Mouse (Mus musculus): ENCODE measurements around the gene Irx5. TPM values are rescaled to one million over a fixed set of nuclear protein-coding genes. Genes with fewer than 3 reads are reported as not detected.
A peak's percentile ranks its signal among the peaks of the same experiment; 100 is the strongest.

The Irx5 gene
- 0.32 and 0.38 TPM in 2 replicates for polyA plus RNA-seq (2016; fragmentation: Nextera tagmentation; extraction: Ambion mirVana)

DNA sequence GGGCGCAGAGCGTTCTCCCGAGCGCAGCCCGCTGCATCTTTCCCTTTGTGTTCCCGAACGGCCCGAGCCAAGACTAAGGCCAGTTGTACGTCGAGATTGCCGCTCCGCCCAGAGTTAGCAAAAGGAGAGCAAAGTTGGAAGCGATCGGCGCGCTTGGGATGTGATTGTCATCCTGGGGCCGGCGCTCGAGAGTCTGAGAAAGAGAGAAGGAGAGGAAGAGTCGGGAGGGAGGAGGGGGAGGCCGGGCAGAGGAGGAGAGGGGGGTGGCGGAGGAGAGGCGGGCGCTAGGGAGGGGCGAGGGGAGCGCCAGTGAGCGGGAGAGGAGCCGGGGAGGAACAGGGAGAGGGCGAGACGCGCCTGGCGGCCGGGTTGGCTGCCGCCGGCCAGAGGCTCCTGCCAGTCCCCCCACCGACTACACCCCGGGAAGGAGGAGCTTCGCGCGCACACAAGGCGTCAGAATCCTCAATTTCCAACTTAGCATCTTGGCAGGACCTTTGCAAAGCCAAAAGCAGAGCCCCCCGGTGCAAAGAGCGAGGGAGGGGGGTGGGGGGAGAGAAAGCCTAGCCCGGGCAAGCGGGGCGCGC, at the start of gene Irx5:
Gene Irx5 (plus strand): TSS at position 228 of the 584 bp plus-strand sequence.
- no peaks in the 10 kb centered on the region for H3K36me3 ChIP-seq
- H3K4me3 ChIP-seq = peak within 1 kb of the TSS; percentile 74
- no peak for ATAC-seq
- H3K27ac ChIP-seq = no peak within 1 kb of the TSS
- H3K4me1 ChIP-seq = peaks cover 46% of the 10 kb centered on the region
- peak within 1 kb of the TSS; percentile 76 for H3K9ac ChIP-seq
- H3K27me3 ChIP-seq (replicated peaks) = peaks cover 66% of the 10 kb centered on the region
- H3K4me2 ChIP-seq = peak within 1 kb of the TSS; percentile 91
- under 1% methylated on average over 37 of the region's 47 CpGs for WGBS (ENCODE audit: insufficient replicate concordance)
- H3K9me3 ChIP-seq (replicated peaks) = no peaks in the 10 kb centered on the region

DNA sequence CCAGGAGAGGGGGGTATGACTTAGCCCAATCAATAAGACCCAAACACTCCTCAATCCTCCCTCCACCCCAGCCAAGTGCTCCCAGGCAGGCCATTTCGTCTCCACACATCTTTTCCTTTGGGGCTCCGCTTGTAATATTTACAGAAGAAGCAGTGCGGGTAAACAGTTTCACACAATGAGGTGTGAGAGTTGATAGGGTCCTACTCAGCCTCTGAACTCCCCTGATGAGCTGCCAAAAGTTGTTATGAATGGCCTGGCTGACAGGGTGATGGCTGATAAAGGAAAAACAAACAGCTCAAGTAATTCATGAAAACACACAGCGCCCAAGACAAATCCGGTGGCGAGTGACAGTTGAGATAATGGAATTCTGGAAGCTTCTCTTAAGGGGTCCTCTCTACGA, 45.2 kb upstream of the Irx5 start:
- Histone ChIP-seq H3K4me2 (no peak overlapping the region), H3K9me3 (replicated peaks) (no peaks in the 10 kb centered on the region), H3K36me3 (no peaks in the 10 kb centered on the region), H3K4me1 (no peaks in the 10 kb centered on the region), H3K27ac (no peak overlapping the region), H3K9ac (no peak overlapping the region), H3K4me3 (no peak overlapping the region), H3K27me3 (replicated peaks) (peaks cover 5% of the 10 kb centered on the region; the same call in 1 of the 2 replicates)
- WGBS (ENCODE audit: insufficient replicate concordance) = 36% methylated on average over 7 of the region's 7 CpGs
- ATAC-seq = no peak

DNA sequence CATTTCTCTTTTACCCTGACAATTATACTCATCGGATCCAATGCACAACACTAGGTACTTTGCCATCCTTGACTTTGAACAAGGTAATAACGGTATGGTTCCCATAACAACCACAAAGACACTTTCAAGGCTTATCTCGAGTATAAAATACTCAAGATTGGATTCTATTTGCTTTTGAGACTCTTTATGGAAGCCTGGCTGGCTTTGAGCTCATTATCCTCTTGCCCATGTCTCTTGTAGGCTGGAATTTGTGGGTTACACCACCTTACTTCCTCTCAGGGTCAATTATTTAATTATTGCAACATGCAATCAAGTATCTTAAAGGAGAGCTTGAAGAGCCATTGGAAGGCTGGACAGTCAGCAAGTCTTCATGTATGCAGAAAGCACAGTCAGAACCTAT, 43.7 kb upstream of the Irx5 start:
- 63% methylated on average over 3 of the region's 3 CpGs for WGBS (ENCODE audit: insufficient replicate concordance)
- no peak overlapping the region for H3K4me2 ChIP-seq
- no peak for ATAC-seq
- H3K9me3 ChIP-seq (replicated peaks) = no peaks in the 10 kb centered on the region
- H3K4me3 ChIP-seq = no peak overlapping the region
- H3K27me3 ChIP-seq (replicated peaks) = peaks cover 5% of the 10 kb centered on the region; the same call in 1 of the 2 replicates
- no peak overlapping the region for H3K27ac ChIP-seq
- H3K4me1 ChIP-seq = no peaks in the 10 kb centered on the region
- no peak overlapping the region for H3K9ac ChIP-seq
- H3K36me3 ChIP-seq = no peaks in the 10 kb centered on the region

DNA sequence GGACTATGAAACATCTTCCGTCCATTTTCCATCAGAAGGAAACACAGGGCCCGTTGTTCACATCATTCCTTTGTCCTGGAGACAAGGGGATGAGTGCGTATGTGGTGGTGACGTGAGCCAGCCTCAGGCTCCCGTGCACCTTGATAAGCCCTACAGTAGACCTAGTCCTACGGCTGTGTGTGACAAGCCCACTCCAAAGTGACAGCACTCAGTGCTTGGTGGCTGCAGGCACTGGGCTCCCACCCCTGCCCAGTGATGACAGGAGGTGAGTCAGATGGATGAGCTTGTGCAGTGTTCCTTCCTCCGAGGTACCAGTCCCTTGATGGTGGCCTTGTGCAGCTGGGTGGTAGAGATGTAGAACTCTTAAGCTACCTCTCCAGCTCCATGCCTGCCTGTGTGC, 33.7 kb upstream of the Irx5 start:
- no peak overlapping the region for H3K9ac ChIP-seq
- ATAC-seq = no peak
- no peak overlapping the region for H3K4me2 ChIP-seq
- 71% methylated on average over 7 of the region's 7 CpGs for whole genome bisulfite sequencing (ENCODE audit: insufficient replicate concordance)
- H3K36me3 ChIP-seq = peaks cover 9% of the 10 kb centered on the region
- no peak overlapping the region for H3K27ac ChIP-seq
- H3K27me3 ChIP-seq (replicated peaks) = no peaks in the 10 kb centered on the region; the same call in none of the 2 replicates
- H3K4me1 ChIP-seq = no peaks in the 10 kb centered on the region
- H3K4me3 ChIP-seq = no peak overlapping the region
- no peaks in the 10 kb centered on the region for H3K9me3 ChIP-seq (replicated peaks)

DNA sequence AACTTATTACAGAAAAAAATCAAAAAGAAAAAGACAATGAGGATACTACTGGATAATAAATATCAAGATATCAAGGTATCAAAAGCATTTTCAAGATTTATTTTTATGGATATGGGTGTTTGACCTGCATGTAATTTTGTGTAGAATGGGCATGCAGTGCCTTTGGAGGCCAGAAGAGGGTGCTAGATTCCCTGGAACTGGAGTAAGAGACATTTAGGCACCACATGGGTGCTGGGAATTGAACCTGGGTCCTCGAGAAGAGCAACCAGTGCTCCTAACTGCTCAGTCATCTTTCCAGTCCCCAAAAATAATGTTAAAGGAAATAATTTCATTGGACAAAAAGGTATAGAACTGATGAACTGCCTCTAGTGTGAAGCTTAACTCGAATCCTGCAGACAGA, 30.2 kb upstream of the Irx5 start:
- Histone ChIP-seq H3K9me3 (replicated peaks) (no peaks in the 10 kb centered on the region), H3K9ac (no peak overlapping the region), H3K4me1 (no peaks in the 10 kb centered on the region), H3K4me2 (no peak overlapping the region), H3K27me3 (replicated peaks) (no peaks in the 10 kb centered on the region), H3K36me3 (peaks cover 9% of the 10 kb centered on the region), H3K4me3 (no peak overlapping the region), H3K27ac (no peak overlapping the region)
- 76% methylated on average over 2 of the region's 2 CpGs for whole genome bisulfite sequencing (ENCODE audit: insufficient replicate concordance)
- no peak for ATAC-seq

DNA sequence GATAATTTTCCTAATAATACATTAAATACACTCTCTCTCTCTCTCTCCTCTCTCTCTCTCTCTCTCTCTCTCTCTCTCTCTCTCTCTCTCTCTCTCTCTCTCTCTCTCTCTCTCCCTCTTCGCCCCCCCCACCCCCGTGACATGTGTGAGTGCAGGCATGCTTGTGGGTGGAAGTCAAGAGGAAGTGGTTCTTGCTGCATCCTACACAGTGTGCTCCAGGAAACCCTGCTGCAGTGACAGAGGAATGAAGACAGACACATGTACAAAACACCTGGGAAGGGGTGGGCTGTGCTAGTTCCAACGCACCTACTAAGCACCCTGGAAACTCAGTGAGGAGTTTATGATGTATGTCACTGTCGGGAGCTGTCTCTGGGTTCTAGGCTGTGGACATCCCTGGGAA, 28.2 kb upstream of the Irx5 start:
- H3K9me3 ChIP-seq (replicated peaks) = no peaks in the 10 kb centered on the region
- peaks cover 9% of the 10 kb centered on the region for H3K36me3 ChIP-seq
- H3K4me1 ChIP-seq = no peaks in the 10 kb centered on the region
- 64% methylated on average over 4 of the region's 4 CpGs for WGBS (ENCODE audit: insufficient replicate concordance)
- ATAC-seq = no peak
- no peaks in the 10 kb centered on the region for H3K27me3 ChIP-seq (replicated peaks)
- H3K4me3 ChIP-seq = no peak overlapping the region
- H3K4me2 ChIP-seq = no peak overlapping the region
- H3K27ac ChIP-seq = no peak overlapping the region
- H3K9ac ChIP-seq = no peak overlapping the region

DNA sequence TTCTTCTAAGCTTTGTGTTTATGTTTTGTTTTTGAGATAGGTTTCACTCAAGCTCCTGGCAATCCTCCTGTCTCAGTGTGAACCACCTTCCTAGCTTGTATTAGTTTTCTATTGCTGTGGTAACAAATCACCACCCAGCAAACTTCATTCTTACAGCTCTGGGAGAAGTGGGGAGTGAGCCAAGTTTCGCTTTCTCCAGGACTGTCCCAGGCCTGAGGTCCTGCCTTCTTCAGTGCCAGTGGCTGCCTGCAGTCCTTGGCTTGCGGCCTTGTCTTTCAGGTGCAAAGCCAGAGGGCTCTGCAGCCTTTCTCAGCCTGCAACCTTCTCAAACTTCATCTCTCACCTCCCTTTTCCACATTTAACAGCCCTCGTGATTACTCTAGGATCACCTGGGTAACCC, 25.6 kb upstream of the Irx5 start:
- 81% methylated on average over 3 of the region's 3 CpGs for whole genome bisulfite sequencing (ENCODE audit: insufficient replicate concordance)
- Histone ChIP-seq H3K4me2 (no peak overlapping the region), H3K4me1 (no peaks in the 10 kb centered on the region), H3K27ac (no peak overlapping the region), H3K27me3 (replicated peaks) (no peaks in the 10 kb centered on the region), H3K9ac (no peak overlapping the region), H3K9me3 (replicated peaks) (no peaks in the 10 kb centered on the region), H3K36me3 (no peaks in the 10 kb centered on the region), H3K4me3 (no peak overlapping the region)
- ATAC-seq = no peak

DNA sequence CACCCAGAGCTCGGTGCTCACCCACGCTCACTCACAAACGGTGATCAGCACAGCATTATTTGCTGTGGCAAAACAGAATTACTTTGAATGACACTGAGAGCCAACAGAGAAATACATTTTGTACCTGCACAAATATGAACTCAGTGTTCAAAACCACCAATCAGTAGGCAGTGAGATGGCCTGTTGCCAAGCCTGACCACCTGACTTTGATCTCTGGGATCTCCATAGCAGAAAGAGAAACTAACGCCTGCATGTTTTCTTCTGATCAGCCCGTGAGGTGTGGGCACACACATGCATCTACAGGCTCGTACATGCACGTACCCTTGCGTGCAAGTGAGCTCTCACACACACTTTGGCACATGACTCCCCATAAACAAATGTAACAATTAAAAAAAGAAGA, 24.0 kb upstream of the Irx5 start:
- Histone ChIP-seq H3K27me3 (replicated peaks) (no peaks in the 10 kb centered on the region), H3K9me3 (replicated peaks) (no peaks in the 10 kb centered on the region), H3K4me3 (no peak overlapping the region), H3K9ac (no peak overlapping the region), H3K4me2 (no peak overlapping the region), H3K27ac (no peak overlapping the region), H3K4me1 (no peaks in the 10 kb centered on the region), H3K36me3 (peaks cover 5% of the 10 kb centered on the region; the same call in 1 of the 2 replicates)
- ATAC-seq = no peak
- WGBS (ENCODE audit: insufficient replicate concordance) = 82% methylated on average over 8 of the region's 8 CpGs

DNA sequence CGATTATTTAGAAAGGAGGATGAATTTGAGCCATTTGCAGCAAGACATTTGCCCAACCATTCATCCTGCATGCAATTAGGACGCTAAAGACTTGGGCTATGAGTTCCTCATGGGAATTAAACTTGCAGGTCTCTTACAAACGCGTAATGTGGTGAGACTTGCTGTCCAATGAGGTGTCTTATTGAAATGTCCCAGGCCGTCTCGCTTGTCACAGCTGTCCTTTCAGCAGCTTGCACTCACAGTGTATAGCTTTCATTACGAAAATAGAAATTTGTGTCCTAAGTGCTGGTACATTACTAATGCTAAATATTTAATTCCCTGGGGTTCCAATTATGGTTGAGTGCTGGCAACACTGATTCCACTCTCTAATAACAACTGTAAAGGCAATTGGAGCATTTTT, 22.3 kb upstream of the Irx5 start:
- Histone ChIP-seq H3K9ac (no peak overlapping the region), H3K9me3 (replicated peaks) (no peaks in the 10 kb centered on the region), H3K4me2 (no peak overlapping the region), H3K27ac (no peak overlapping the region), H3K4me1 (no peaks in the 10 kb centered on the region), H3K4me3 (no peak overlapping the region), H3K36me3 (peaks cover 8% of the 10 kb centered on the region; the same call in 1 of the 2 replicates), H3K27me3 (replicated peaks) (no peaks in the 10 kb centered on the region)
- 85% methylated on average over 7 of the region's 7 CpGs for WGBS (ENCODE audit: insufficient replicate concordance)
- no peak for ATAC-seq

DNA sequence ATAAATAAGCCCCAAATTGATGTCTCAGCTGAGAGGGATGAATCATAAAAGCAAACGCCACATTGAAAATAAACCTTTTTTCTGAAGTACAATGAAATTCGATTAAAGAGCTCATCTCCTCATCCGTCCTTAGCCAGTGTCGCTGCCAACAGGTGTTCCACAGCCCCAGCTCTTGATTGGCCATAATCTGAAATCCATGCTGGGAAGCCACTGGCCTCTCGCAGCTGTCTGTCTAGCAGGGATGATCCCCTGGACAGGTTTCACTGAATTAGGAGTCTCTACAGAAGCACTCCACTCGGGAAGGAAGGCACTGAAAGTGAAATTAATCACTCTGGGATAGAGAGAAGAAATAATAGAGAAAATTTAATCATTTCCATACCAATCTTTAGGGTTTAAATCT, 21.4 kb upstream of the Irx5 start:
- Histone ChIP-seq H3K36me3 (peaks cover 12% of the 10 kb centered on the region; the same call in 1 of the 2 replicates), H3K9ac (no peak overlapping the region), H3K27ac (no peak overlapping the region), H3K9me3 (replicated peaks) (no peaks in the 10 kb centered on the region), H3K27me3 (replicated peaks) (no peaks in the 10 kb centered on the region), H3K4me2 (no peak overlapping the region), H3K4me1 (no peaks in the 10 kb centered on the region), H3K4me3 (no peak overlapping the region)
- WGBS (ENCODE audit: insufficient replicate concordance) = 74% methylated on average over 6 of the region's 6 CpGs
- no peak for ATAC-seq

DNA sequence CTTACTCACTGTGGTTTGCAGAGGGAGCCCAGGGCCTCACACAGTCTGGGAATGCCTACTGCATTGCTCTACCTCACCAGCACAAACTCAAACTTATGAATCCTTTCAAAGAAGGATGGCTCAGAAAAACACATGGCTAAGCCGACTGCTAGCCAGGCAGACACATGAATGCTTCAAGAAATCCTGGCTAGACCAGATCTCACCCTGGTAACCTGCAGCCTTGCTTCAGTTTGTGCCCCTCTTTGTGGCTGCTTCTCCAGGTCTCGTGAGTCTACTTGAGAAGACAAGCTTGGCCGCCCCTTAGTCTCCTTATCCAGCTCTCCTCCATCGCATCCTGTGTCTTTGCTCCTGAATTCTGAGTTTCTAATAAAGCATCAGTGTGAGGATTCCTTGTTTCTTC, 13.9 kb upstream of the Irx5 start:
- ATAC-seq = no peak
- no peaks in the 10 kb centered on the region for H3K9me3 ChIP-seq (replicated peaks)
- H3K27me3 ChIP-seq (replicated peaks) = no peaks in the 10 kb centered on the region
- no peak overlapping the region for H3K4me3 ChIP-seq
- H3K36me3 ChIP-seq = peaks cover 19% of the 10 kb centered on the region
- WGBS (ENCODE audit: insufficient replicate concordance) = 76% methylated on average over 4 of the region's 4 CpGs
- H3K4me2 ChIP-seq = no peak overlapping the region
- H3K4me1 ChIP-seq = no peaks in the 10 kb centered on the region
- no peak overlapping the region for H3K9ac ChIP-seq
- no peak overlapping the region for H3K27ac ChIP-seq

DNA sequence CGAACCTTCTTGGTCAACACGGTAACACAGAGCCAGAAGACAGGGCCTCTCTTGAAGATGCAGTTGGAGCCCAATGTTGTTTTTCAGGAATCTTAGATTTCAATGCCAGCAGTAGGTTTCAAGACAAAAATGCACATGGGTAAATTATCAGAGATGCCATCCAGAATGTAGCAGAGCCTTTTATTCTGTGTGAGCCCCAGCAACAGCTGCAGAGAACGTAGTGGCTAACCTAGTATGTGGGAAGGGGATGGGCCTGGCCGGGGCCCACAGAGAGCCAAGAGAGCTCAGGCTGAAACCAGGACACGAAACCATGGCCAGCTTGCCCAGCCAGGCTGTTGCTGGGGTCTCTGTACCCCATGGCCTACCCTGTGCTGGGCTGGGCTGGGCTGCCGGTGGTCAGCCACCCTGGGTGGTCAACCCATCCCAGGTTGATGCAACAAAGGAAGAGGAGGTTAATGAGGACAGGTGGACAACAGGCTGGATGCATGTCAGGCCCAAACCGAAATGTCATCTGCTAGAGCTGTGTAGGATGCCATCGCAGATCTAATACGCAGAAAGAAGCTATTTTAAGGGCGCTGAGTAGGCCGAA, 7.4 kb upstream of the Irx5 start:
- Histone ChIP-seq H3K4me3 (no peak overlapping the region), H3K4me1 (peaks cover 25% of the 10 kb centered on the region), H3K9me3 (replicated peaks) (no peaks in the 10 kb centered on the region), H3K9ac (no peak overlapping the region), H3K4me2 (no peak overlapping the region), H3K27me3 (replicated peaks) (peaks cover 5% of the 10 kb centered on the region; the same call in 1 of the 2 replicates), H3K27ac (no peak overlapping the region), H3K36me3 (peaks cover 6% of the 10 kb centered on the region; the same call in 1 of the 2 replicates)
- 85% methylated on average over 11 of the region's 11 CpGs for WGBS (ENCODE audit: insufficient replicate concordance)
- ATAC-seq = no peak

Measured in liver, embryonic 12.5 days (tissue).